Mouse (Mus musculus): ENCODE measurements around the gene Ms4a6c. TPM values are rescaled to one million over a fixed set of nuclear protein-coding genes. Genes with fewer than 3 reads are reported as not detected.
"Not testable (repeated sequence)": the region's sequence is repeated elsewhere in the genome, so short reads cannot be mapped to it uniquely, and the experiment has no call there.

Gene Ms4a6c
- polyA plus RNA-seq, 1 experiment: 6.2 TPM

GRCm38 (mm10) chr19:11500796-11501195 lies 31.6 kb downstream of the Ms4a6c start:
- H3K27me3 ChIP-seq (ENCODE audit: control insufficient read depth, insufficient read depth, low read length): no peaks in the 10 kb centered on the region
- 38% methylated on average over 1 of the region's 1 CpGs for WGBS
- no peak overlapping the region for H3K4me3 ChIP-seq (ENCODE audit: control insufficient read depth, insufficient read depth, low read length)
- H3K36me3 ChIP-seq (ENCODE audit: control insufficient read depth, insufficient read depth, low read length): no peaks in the 10 kb centered on the region
- DNase-seq: no peak
- no peak for TF ChIP-seq POLR2A (IDR thresholded peaks at IDR 0.05; ENCODE audit: control insufficient read depth, extremely low read depth, insufficient read depth, low read length, poor library complexity)
- no peak for TF ChIP-seq CTCF (IDR thresholded peaks at IDR 0.05; ENCODE audit: borderline replicate concordance, control insufficient read depth, extremely low read depth, insufficient read depth, low read length, poor library complexity)
- no peak overlapping the region; the same call in 1 of the 2 replicates for H3K27ac ChIP-seq (ENCODE audit: control insufficient read depth, insufficient read depth, low read length)
- H3K4me1 ChIP-seq (replicated peaks; ENCODE audit: control insufficient read depth, insufficient read depth, low read length): peaks cover 4% of the 10 kb centered on the region; the same call in 1 of the 2 replicates

- Histone ChIP-seq H3K4me1 (replicated peaks; ENCODE audit: control insufficient read depth, insufficient read depth, low read length) (peaks cover 4% of the 10 kb centered on the region; the same call in 1 of the 2 replicates), H3K27ac (ENCODE audit: control insufficient read depth, insufficient read depth, low read length) (no peak overlapping the region), H3K4me3 (ENCODE audit: control insufficient read depth, insufficient read depth, low read length) (no peak overlapping the region), H3K36me3 (ENCODE audit: control insufficient read depth, insufficient read depth, low read length) (no peaks in the 10 kb centered on the region), H3K27me3 (ENCODE audit: control insufficient read depth, insufficient read depth, low read length) (no peaks in the 10 kb centered on the region)
- WGBS: 20% methylated on average over 4 of the region's 4 CpGs
- DNase-seq: no peak
- TF ChIP-seq CTCF (IDR thresholded peaks at IDR 0.05; ENCODE audit: borderline replicate concordance, control insufficient read depth, extremely low read depth, insufficient read depth, low read length, poor library complexity): no peak
- no peak for TF ChIP-seq POLR2A (IDR thresholded peaks at IDR 0.05; ENCODE audit: control insufficient read depth, extremely low read depth, insufficient read depth, low read length, poor library complexity)
Measured at GRCm38 (mm10) chr19:11501326-11501725, 32.2 kb downstream of the Ms4a6c start.

- Histone ChIP-seq H3K27ac (ENCODE audit: control insufficient read depth, insufficient read depth, low read length) (no peak overlapping the region), H3K4me1 (replicated peaks; ENCODE audit: control insufficient read depth, insufficient read depth, low read length) (peaks cover 4% of the 10 kb centered on the region; the same call in 1 of the 2 replicates), H3K36me3 (ENCODE audit: control insufficient read depth, insufficient read depth, low read length) (no peaks in the 10 kb centered on the region), H3K4me3 (ENCODE audit: control insufficient read depth, insufficient read depth, low read length) (no peak overlapping the region), H3K27me3 (ENCODE audit: control insufficient read depth, insufficient read depth, low read length) (no peaks in the 10 kb centered on the region)
- no peak for DNase-seq
- TF ChIP-seq POLR2A (IDR thresholded peaks at IDR 0.05; ENCODE audit: control insufficient read depth, extremely low read depth, insufficient read depth, low read length, poor library complexity) (no peak), CTCF (IDR thresholded peaks at IDR 0.05; ENCODE audit: borderline replicate concordance, control insufficient read depth, extremely low read depth, insufficient read depth, low read length, poor library complexity) (no peak)
- 11% methylated on average over 1 of the region's 1 CpGs for WGBS
Measured at GRCm38 (mm10) chr19:11504857-11505256, 35.7 kb downstream of the Ms4a6c start.

- Histone ChIP-seq H3K36me3 (ENCODE audit: control insufficient read depth, insufficient read depth, low read length) (no peaks in the 10 kb centered on the region), H3K27ac (ENCODE audit: control insufficient read depth, insufficient read depth, low read length) (peak overlapping the region; percentile 59; the same call in 1 of the 2 replicates)
Measured at GRCm38 (mm10) chr19:11513458-11513857, 44.3 kb downstream of the Ms4a6c start.

GRCm38 (mm10) chr19:11516246-11516645 lies 47.1 kb downstream of the Ms4a6c start, which contains the start of gene Ms4a6b:
TSS of gene Ms4a6b (plus strand) at chr19:11516512.
- Histone ChIP-seq H3K36me3 (ENCODE audit: control insufficient read depth, insufficient read depth, low read length) (no peaks in the 10 kb centered on the region), H3K27ac (ENCODE audit: control insufficient read depth, insufficient read depth, low read length) (peak within 1 kb of the TSS; percentile 78), H3K4me1 (replicated peaks; ENCODE audit: control insufficient read depth, insufficient read depth, low read length) (peaks cover 25% of the 10 kb centered on the region), H3K4me3 (ENCODE audit: control insufficient read depth, insufficient read depth, low read length) (no peak within 1 kb of the TSS), H3K27me3 (ENCODE audit: control insufficient read depth, insufficient read depth, low read length) (no peaks in the 10 kb centered on the region)
- DNase-seq: no peak
- no peak for TF ChIP-seq POLR2A (IDR thresholded peaks at IDR 0.05; ENCODE audit: control insufficient read depth, extremely low read depth, insufficient read depth, low read length, poor library complexity)
- no peak for TF ChIP-seq CTCF (IDR thresholded peaks at IDR 0.05; ENCODE audit: borderline replicate concordance, control insufficient read depth, extremely low read depth, insufficient read depth, low read length, poor library complexity)

More at GRCm38 (mm10) chr19:11513458-11513857, 44.3 kb downstream of the Ms4a6c start:
- H3K27me3 ChIP-seq (ENCODE audit: control insufficient read depth, insufficient read depth, low read length): no peaks in the 10 kb centered on the region
- no peak overlapping the region for H3K4me3 ChIP-seq (ENCODE audit: control insufficient read depth, insufficient read depth, low read length)
- DNase-seq: no peak
- H3K4me1 ChIP-seq (replicated peaks; ENCODE audit: control insufficient read depth, insufficient read depth, low read length): peaks cover 21% of the 10 kb centered on the region
- no peak for TF ChIP-seq CTCF (IDR thresholded peaks at IDR 0.05; ENCODE audit: borderline replicate concordance, control insufficient read depth, extremely low read depth, insufficient read depth, low read length, poor library complexity)
- no peak for TF ChIP-seq POLR2A (IDR thresholded peaks at IDR 0.05; ENCODE audit: control insufficient read depth, extremely low read depth, insufficient read depth, low read length, poor library complexity)
- WGBS: 19% methylated on average over 1 of the region's 1 CpGs

DNA sequence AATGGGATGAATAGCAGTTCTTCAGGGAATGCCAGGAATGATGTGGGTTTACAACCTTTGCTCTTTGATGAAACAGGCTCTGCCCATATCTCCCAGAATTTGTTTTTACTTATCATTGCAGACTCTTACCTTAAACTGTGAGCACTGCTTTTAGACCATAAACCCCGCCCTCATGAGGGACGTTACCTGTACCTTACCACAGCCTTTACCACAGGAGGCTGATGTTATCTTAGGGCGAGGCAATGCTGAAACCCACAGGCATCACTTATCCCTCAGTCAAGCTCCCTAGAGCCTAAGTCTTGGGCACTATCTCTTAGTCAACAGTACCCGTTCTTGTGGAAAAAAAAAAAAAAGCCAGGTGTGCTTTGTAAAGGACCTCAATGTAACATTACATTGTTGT lies 47.7 kb downstream of the Ms4a6c start:
- TF ChIP-seq CTCF (IDR thresholded peaks at IDR 0.05; ENCODE audit: borderline replicate concordance, control insufficient read depth, extremely low read depth, insufficient read depth, low read length, poor library complexity) (no peak), POLR2A (IDR thresholded peaks at IDR 0.05; ENCODE audit: control insufficient read depth, extremely low read depth, insufficient read depth, low read length, poor library complexity) (no peak)
- DNase-seq: peak; percentile 68
- no peak overlapping the region for H3K4me3 ChIP-seq (ENCODE audit: control insufficient read depth, insufficient read depth, low read length)
- H3K36me3 ChIP-seq (ENCODE audit: control insufficient read depth, insufficient read depth, low read length): peaks cover under 1% of the 10 kb centered on the region
- no peaks in the 10 kb centered on the region for H3K27me3 ChIP-seq (ENCODE audit: control insufficient read depth, insufficient read depth, low read length)
- no peak overlapping the region; the same call in 1 of the 2 replicates for H3K27ac ChIP-seq (ENCODE audit: control insufficient read depth, insufficient read depth, low read length)
- H3K4me1 ChIP-seq (replicated peaks; ENCODE audit: control insufficient read depth, insufficient read depth, low read length): peaks cover 25% of the 10 kb centered on the region
- WGBS: 5% methylated on average over 4 of the region's 4 CpGs

- not testable (repeated sequence) for DNase-seq; H3K4me3 ChIP-seq (ENCODE audit: control insufficient read depth, insufficient read depth, low read length); H3K27me3 ChIP-seq (ENCODE audit: control insufficient read depth, insufficient read depth, low read length); H3K36me3 ChIP-seq (ENCODE audit: control insufficient read depth, insufficient read depth, low read length)
- Histone ChIP-seq H3K4me1 (replicated peaks; ENCODE audit: control insufficient read depth, insufficient read depth, low read length) (peaks cover 25% of the 10 kb centered on the region), H3K27ac (ENCODE audit: control insufficient read depth, insufficient read depth, low read length) (peak overlapping the region; percentile 78)
- 15% methylated on average over 1 of the region's 1 CpGs for WGBS
Measured at GRCm38 (mm10) chr19:11517373-11517772, 48.2 kb downstream of the Ms4a6c start.

GRCm38 (mm10) chr19:11518356-11518755 lies 49.2 kb downstream of the Ms4a6c start:
- not testable (repeated sequence) for DNase-seq; H3K27me3 ChIP-seq (ENCODE audit: control insufficient read depth, insufficient read depth, low read length)
- Histone ChIP-seq H3K27ac (ENCODE audit: control insufficient read depth, insufficient read depth, low read length) (peak overlapping the region; percentile 88), H3K4me3 (ENCODE audit: control insufficient read depth, insufficient read depth, low read length) (peak overlapping the region; percentile 50), H3K4me1 (replicated peaks; ENCODE audit: control insufficient read depth, insufficient read depth, low read length) (peaks cover 19% of the 10 kb centered on the region), H3K36me3 (ENCODE audit: control insufficient read depth, insufficient read depth, low read length) (peaks cover 11% of the 10 kb centered on the region)
- WGBS: 13% methylated on average over 2 of the region's 2 CpGs

All from thymus, adult 2 months (tissue).